Mouse (Mus musculus) embryonic facial prominence, embryonic 14.5 days (tissue): Measurements from ENCODE around the gene Arhgap40. TPM values are rescaled to one million over a fixed set of nuclear protein-coding genes. Genes with fewer than 3 reads are reported as not detected.

Experiments used
- ATAC-seq: fragments of 200-750 bp; cut with Nextera tagmentation; 2 replicates; pipeline ENCODE4 v1.8.0; 2017; ENCODE audit warnings: low read depth, moderate number of reproducible peaks, moderate TSS enrichment
- DNase-seq: peaks from one replicate; pipeline ENCODE4 v3.0.0-alpha.2; 2015; ENCODE audit warnings: low spot score
- H3K27ac ChIP-seq: fragments of 300-500 bp; sonication (generic); replicated peaks from 2 replicates; pipeline ENCODE4 v1.5.1; 2014; ENCODE audit warnings: low read depth, mild to moderate bottlenecking, low read length, moderate library complexity
- H3K27me3 ChIP-seq: fragments of 300-500 bp; sonication (generic); replicated peaks from 2 replicates; pipeline ENCODE4 v1.6.1; 2014; ENCODE audit warnings: low read length; ENCODE audit not compliant: control insufficient read depth, insufficient read depth
- H3K36me3 ChIP-seq: fragments of 300-500 bp; sonication (generic); 2 replicates; pipeline ENCODE4 v1.6.1; 2014; ENCODE audit warnings: low read length, mixed read lengths; ENCODE audit not compliant: control insufficient read depth, insufficient read depth
- H3K4me1 ChIP-seq: fragments of 300-500 bp; sonication (generic); 2 replicates; pipeline ENCODE4 v1.6.1; 2014; ENCODE audit warnings: antibody characterized with exemption, low read length; ENCODE audit not compliant: control insufficient read depth, insufficient read depth
- H3K4me2 ChIP-seq: fragments of 300-500 bp; sonication (generic); 2 replicates; pipeline ENCODE4 v1.6.1; 2014; ENCODE audit warnings: low read depth, mild to moderate bottlenecking, low read length, moderate library complexity, mixed read lengths
- H3K4me3 ChIP-seq: fragments of 300-500 bp; sonication (generic); 2 replicates; pipeline ENCODE4 v1.5.1; 2014; ENCODE audit warnings: low read depth, mild to moderate bottlenecking, low read length
- H3K9ac ChIP-seq: fragments of 300-500 bp; sonication (generic); 2 replicates; pipeline ENCODE4 v1.6.1; 2014; ENCODE audit warnings: low read depth, mild to moderate bottlenecking, low read length, moderate library complexity, mixed read lengths
- H3K9me3 ChIP-seq: fragments of 300-500 bp; sonication (generic); 2 replicates; pipeline ENCODE4 v1.6.1; 2016; ENCODE audit warnings: low read length; ENCODE audit not compliant: control insufficient read depth
- WGBS: fragments of 180-500 bp; shearing (Covaris S2); extraction: QIAGEN DNeasy Blood & Tissue Kit; methylation state at CpG from one replicate; pipeline ENCODE4 v1.1.7; 2014; 5-methylcytosine and 5-hydroxymethylcytosine counted together
- polyA plus RNA-seq: library from polyadenylated mRNA; unstranded; fragments of >200 nt; fragmentation: Nextera tagmentation; extraction: Ambion mirVana; gene quantifications from 2 replicates; pipeline ENCODE4 v1.2.1, GENCODE M21; 2014

Gene Arhgap40
- polyA plus RNA-seq, 1 experiment from 2014 or later, result 2.6 TPM

GRCm38 (mm10) chr2:158534090-158534489 is 21.5 kb downstream of the Arhgap40 start:
- no peaks in the 10 kb centered on the region for H3K27me3 ChIP-seq
- no peak overlapping the region for H3K4me2 ChIP-seq
- H3K4me3 ChIP-seq, result no peak overlapping the region
- H3K36me3 ChIP-seq, result no peaks in the 10 kb centered on the region
- H3K27ac ChIP-seq, result no peak overlapping the region
- no peaks in the 10 kb centered on the region for H3K4me1 ChIP-seq
- no peaks in the 10 kb centered on the region for H3K9me3 ChIP-seq
- 8% methylated on average over 4 of the region's 4 CpGs for WGBS
- peak; percentile 46 for DNase-seq
- H3K9ac ChIP-seq, result no peak overlapping the region
- ATAC-seq, result peak; percentile 60; the same call in 1 of the 2 replicates

- DNase-seq (no peak), ATAC-seq (no peak)
- Histone ChIP-seq H3K27ac (no peak overlapping the region), H3K4me1 (no peaks in the 10 kb centered on the region), H3K27me3 (no peaks in the 10 kb centered on the region), H3K36me3 (no peaks in the 10 kb centered on the region), H3K9me3 (no peaks in the 10 kb centered on the region), H3K4me2 (no peak overlapping the region), H3K9ac (no peak overlapping the region), H3K4me3 (no peak overlapping the region)
- 76% methylated on average over 8 of the region's 8 CpGs for WGBS
Measured at GRCm38 (mm10) chr2:158534559-158534958, 22.0 kb downstream of the Arhgap40 start.

DNA sequence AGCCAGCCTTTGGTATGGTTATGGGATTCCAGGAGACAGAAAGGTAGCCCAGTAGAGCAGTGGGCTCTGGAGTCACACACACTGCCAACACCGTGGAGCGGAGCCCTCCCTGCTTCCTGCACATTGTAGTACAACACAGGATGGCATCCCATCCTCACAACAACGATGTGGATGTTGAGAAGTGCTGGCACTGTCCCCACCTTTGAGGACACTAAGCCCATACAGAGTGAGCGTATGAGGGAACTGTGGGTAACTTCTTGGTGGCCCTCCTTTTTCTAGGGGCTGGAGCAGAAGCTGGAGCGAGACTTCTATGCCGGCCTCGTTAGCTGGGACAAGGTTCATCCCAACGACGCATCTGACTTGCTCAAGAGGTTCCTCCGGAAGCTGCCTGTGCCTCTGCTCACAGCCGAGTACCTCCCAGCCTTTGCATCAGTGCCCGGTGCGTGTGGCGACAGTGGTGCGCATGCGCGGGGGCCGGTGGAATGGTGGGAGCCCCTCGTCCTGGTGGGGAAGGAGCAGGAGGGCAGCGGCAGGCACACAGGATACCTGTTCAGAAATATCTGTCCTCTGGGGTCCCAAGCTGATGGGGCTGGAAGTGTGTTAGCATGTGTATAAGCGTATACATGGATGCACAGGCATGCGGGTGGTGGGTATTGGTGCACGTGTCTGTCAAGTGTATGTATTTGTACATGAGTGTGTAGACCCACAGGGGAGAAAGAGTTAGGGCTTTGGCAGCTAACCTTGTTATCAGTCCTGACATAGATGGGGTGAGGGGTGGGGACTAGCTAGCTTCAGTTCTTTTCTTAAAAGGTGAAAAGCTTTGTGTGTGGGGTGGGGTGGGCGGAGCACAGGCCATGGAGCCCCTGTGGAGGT is 27.1 kb downstream of the Arhgap40 start:
- no peak for ATAC-seq
- peak overlapping the region; percentile 3; the same call in 1 of the 2 replicates for H3K4me3 ChIP-seq
- no peak overlapping the region for H3K9ac ChIP-seq
- no peaks in the 10 kb centered on the region for H3K36me3 ChIP-seq
- H3K27ac ChIP-seq, result no peak overlapping the region
- H3K4me1 ChIP-seq, result no peaks in the 10 kb centered on the region
- no peaks in the 10 kb centered on the region for H3K27me3 ChIP-seq
- no peaks in the 10 kb centered on the region for H3K9me3 ChIP-seq
- peak overlapping the region; percentile 44 for H3K4me2 ChIP-seq
- WGBS, result 48% methylated on average over 24 of the region's 24 CpGs
- no peak for DNase-seq

DNA sequence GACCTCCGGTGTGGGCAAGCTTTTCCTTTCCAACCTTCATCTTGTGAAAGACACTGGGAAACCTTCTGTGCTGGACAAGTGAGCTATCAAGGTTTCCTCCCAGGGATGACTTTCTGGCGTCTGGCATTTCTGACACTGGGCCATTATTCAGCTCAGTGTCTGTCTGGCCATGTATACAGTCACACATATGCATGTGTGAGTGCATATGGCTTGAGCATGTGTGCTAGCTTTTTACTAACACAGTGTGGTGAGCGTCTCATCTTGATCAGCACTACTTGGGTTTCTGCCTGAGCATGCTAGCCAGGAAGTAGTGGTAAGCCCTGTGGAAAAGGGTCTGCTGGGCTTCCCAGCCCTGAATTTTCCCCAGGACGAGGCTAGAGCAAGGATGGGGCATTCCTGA is 28.7 kb downstream of the Arhgap40 start:
- H3K4me3 ChIP-seq, result no peak overlapping the region
- WGBS, result 47% methylated on average over 4 of the region's 4 CpGs
- H3K9me3 ChIP-seq, result no peaks in the 10 kb centered on the region
- H3K27ac ChIP-seq, result no peak overlapping the region
- H3K4me2 ChIP-seq, result no peak overlapping the region
- no peaks in the 10 kb centered on the region for H3K4me1 ChIP-seq
- no peaks in the 10 kb centered on the region for H3K27me3 ChIP-seq
- ATAC-seq (no peak), DNase-seq (no peak)
- no peak overlapping the region for H3K9ac ChIP-seq
- no peaks in the 10 kb centered on the region for H3K36me3 ChIP-seq

- Histone ChIP-seq H3K27ac (no peak overlapping the region), H3K9ac (no peak overlapping the region), H3K9me3 (no peaks in the 10 kb centered on the region), H3K27me3 (0 out of 2 replicates have a peak, but pooled peaks cover under 1% of the 10 kb centered on the region), H3K4me2 (no peak overlapping the region), H3K4me3 (no peak overlapping the region), H3K4me1 (no peaks in the 10 kb centered on the region), H3K36me3 (no peaks in the 10 kb centered on the region)
- 69% methylated on average over 2 of the region's 2 CpGs for WGBS
- no peak for DNase-seq
- no peak for ATAC-seq
Measured at GRCm38 (mm10) chr2:158545266-158545665, 32.7 kb downstream of the Arhgap40 start.

GRCm38 (mm10) chr2:158546751-158547150 is 34.2 kb downstream of the Arhgap40 start:
- ATAC-seq (peak; percentile 73), DNase-seq (peak; percentile 80)
- H3K36me3 ChIP-seq, result no peaks in the 10 kb centered on the region
- H3K4me3 ChIP-seq, result no peak overlapping the region
- 5% methylated on average over 17 of the region's 17 CpGs for WGBS
- H3K4me2 ChIP-seq, result peak overlapping the region; percentile 36
- peak overlapping the region; percentile 50; the same call in 1 of the 2 replicates for H3K9ac ChIP-seq
- H3K9me3 ChIP-seq, result no peaks in the 10 kb centered on the region
- no peak overlapping the region for H3K27ac ChIP-seq
- no peaks in the 10 kb centered on the region for H3K4me1 ChIP-seq
- peaks cover 16% of the 10 kb centered on the region; the same call in 1 of the 2 replicates for H3K27me3 ChIP-seq

DNA sequence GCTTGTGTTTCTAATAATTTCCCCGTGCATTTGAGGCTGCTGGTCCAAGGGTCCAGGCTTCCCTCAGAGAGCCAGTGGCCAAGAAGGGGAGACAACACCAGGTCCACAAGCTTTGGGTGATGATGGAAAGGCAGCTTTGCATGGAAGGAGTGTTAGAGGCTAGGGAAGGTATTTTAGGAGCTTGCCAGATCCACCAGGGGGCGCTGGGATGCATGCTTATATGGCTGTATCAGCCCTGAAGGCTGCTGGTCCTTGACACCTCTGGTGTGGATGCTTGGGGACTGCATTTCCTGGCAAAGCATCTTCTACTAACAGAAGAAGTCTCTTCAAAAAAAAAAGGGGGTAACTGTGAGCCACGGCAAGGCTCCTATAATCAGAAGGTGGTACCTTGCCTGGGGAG is 37.5 kb downstream of the Arhgap40 start:
- Histone ChIP-seq H3K4me1 (no peaks in the 10 kb centered on the region), H3K4me3 (no peak overlapping the region), H3K9me3 (no peaks in the 10 kb centered on the region), H3K4me2 (no peak overlapping the region), H3K27me3 (peaks cover 39% of the 10 kb centered on the region), H3K27ac (no peak overlapping the region), H3K9ac (no peak overlapping the region), H3K36me3 (no peaks in the 10 kb centered on the region)
- ATAC-seq (0 out of 2 replicates have a peak, but pooled peaks have one; percentile 56), DNase-seq (peak; percentile 86)
- WGBS, result 4% methylated on average over 3 of the region's 3 CpGs

DNA sequence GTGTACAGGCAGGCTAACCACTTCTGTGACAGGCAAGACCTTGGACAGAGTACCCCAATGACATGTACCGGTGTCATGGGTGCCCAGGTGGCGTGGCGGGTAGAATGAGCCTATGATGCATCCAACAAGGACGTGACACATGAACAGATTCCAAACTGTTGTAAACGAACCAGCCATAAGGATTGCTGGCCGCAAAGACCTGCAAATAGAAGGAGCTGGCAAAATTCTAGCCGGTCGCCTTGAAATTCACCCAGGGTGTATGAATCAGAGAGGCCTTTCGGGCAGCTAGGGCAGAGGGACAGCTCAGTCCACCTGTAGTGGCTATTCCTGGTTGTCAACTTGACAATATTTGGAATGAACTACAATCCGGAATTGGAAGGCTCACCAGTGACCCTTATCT is 41.8 kb downstream of the Arhgap40 start:
- H3K27ac ChIP-seq, result no peak overlapping the region
- DNase-seq (no peak), ATAC-seq (no peak)
- no peaks in the 10 kb centered on the region for H3K4me1 ChIP-seq
- H3K36me3 ChIP-seq, result no peaks in the 10 kb centered on the region
- no peak overlapping the region for H3K9ac ChIP-seq
- WGBS, result 14% methylated on average over 9 of the region's 10 CpGs
- no peaks in the 10 kb centered on the region for H3K9me3 ChIP-seq
- H3K4me3 ChIP-seq, result no peak overlapping the region
- peaks cover 45% of the 10 kb centered on the region for H3K27me3 ChIP-seq
- H3K4me2 ChIP-seq, result no peak overlapping the region

DNA sequence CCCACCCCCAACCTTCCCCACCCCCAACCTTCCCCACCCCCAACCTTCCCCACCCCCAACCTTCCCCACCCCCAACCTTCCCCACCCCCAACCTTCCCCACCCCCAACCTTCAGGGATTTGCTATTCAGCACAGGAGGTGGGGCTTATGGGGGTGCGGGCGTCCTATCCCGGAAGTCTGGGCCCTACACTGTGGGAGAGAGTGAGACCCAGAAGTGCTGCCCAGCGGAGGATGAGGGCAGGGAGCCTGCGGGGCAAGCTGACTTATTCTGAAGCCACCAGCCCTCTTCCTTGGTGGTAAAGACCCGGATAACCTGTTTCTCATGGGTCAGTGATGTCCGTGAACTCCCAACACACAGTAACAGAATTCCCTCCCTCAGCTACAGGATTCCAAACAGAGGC is 42.7 kb downstream of the Arhgap40 start:
- Histone ChIP-seq H3K4me1 (no peaks in the 10 kb centered on the region), H3K9ac (no peak overlapping the region), H3K4me2 (no peak overlapping the region), H3K27me3 (peaks cover 45% of the 10 kb centered on the region), H3K36me3 (no peaks in the 10 kb centered on the region), H3K27ac (no peak overlapping the region), H3K9me3 (no peaks in the 10 kb centered on the region), H3K4me3 (no peak overlapping the region)
- no peak for DNase-seq
- WGBS, result 2% methylated on average over 7 of the region's 7 CpGs
- no peak for ATAC-seq
